Mouse (Mus musculus): ENCODE measurements around the gene Lingo1. TPM values are rescaled to one million over a fixed set of nuclear protein-coding genes. Genes with fewer than 3 reads are reported as not detected.
A peak's percentile ranks its signal among the peaks of the same experiment; 100 is the strongest.

Gene Lingo1
- polyA plus RNA-seq, 1 experiment from 2014 or later, result 6.7 TPM

- Histone ChIP-seq H3K4me1 (replicated peaks; ENCODE audit: control insufficient read depth, insufficient read depth, low read length) (0 out of 2 replicates have a peak, but pooled peaks cover 2% of the 10 kb centered on the region), H3K4me2 (replicated peaks; ENCODE audit: low read depth, low read length) (no peak overlapping the region), H3K9ac (ENCODE audit: low read depth, low read length) (no peak overlapping the region), H3K36me3 (ENCODE audit: control insufficient read depth, insufficient read depth, low read length) (no peaks in the 10 kb centered on the region), H3K4me3 (ENCODE audit: low read depth, low read length) (no peak overlapping the region), H3K27ac (ENCODE audit: low read depth, low read length) (no peak overlapping the region), H3K9me3 (ENCODE audit: control insufficient read depth, low read length) (no peaks in the 10 kb centered on the region), H3K27me3 (ENCODE audit: control insufficient read depth, insufficient read depth, low read length) (0 out of 2 replicates have a peak, but pooled peaks cover 2% of the 10 kb centered on the region)
- 85% methylated on average over 3 of the region's 3 CpGs for WGBS
- no peak for ATAC-seq (ENCODE audit: low FRiP score)
- no peak for DNase-seq (ENCODE audit: low spot score)
Observed at GRCm38 (mm10) chr9:56831904-56832303, 35.6 kb upstream of the Lingo1 start.

- WGBS, result 19% methylated on average over 4 of the region's 4 CpGs
- Histone ChIP-seq H3K9me3 (ENCODE audit: control insufficient read depth, low read length) (no peaks in the 10 kb centered on the region), H3K4me3 (ENCODE audit: low read depth, low read length) (no peak overlapping the region), H3K36me3 (ENCODE audit: control insufficient read depth, insufficient read depth, low read length) (no peaks in the 10 kb centered on the region), H3K4me2 (replicated peaks; ENCODE audit: low read depth, low read length) (no peak overlapping the region), H3K9ac (ENCODE audit: low read depth, low read length) (no peak overlapping the region), H3K4me1 (replicated peaks; ENCODE audit: control insufficient read depth, insufficient read depth, low read length) (peaks cover 5% of the 10 kb centered on the region; the same call in 1 of the 2 replicates), H3K27ac (ENCODE audit: low read depth, low read length) (peak overlapping the region; percentile 32), H3K27me3 (ENCODE audit: control insufficient read depth, insufficient read depth, low read length) (0 out of 2 replicates have a peak, but pooled peaks cover 2% of the 10 kb centered on the region)
- ATAC-seq (ENCODE audit: low FRiP score), result peak; percentile 71; the same call in 1 of the 2 replicates
- DNase-seq (ENCODE audit: low spot score), result peak; percentile 47
Observed at GRCm38 (mm10) chr9:56830162-56830561, 33.9 kb upstream of the Lingo1 start.

GRCm38 (mm10) chr9:56828841-56829240 is 32.6 kb upstream of the Lingo1 start:
- Histone ChIP-seq H3K36me3 (ENCODE audit: control insufficient read depth, insufficient read depth, low read length) (no peaks in the 10 kb centered on the region), H3K9me3 (ENCODE audit: control insufficient read depth, low read length) (no peaks in the 10 kb centered on the region), H3K4me1 (replicated peaks; ENCODE audit: control insufficient read depth, insufficient read depth, low read length) (peaks cover 5% of the 10 kb centered on the region; the same call in 1 of the 2 replicates), H3K9ac (ENCODE audit: low read depth, low read length) (no peak overlapping the region), H3K27me3 (ENCODE audit: control insufficient read depth, insufficient read depth, low read length) (0 out of 2 replicates have a peak, but pooled peaks cover 2% of the 10 kb centered on the region), H3K4me3 (ENCODE audit: low read depth, low read length) (no peak overlapping the region), H3K27ac (ENCODE audit: low read depth, low read length) (no peak overlapping the region), H3K4me2 (replicated peaks; ENCODE audit: low read depth, low read length) (no peak overlapping the region)
- 84% methylated on average over 6 of the region's 6 CpGs for WGBS
- no peak for DNase-seq (ENCODE audit: low spot score)
- ATAC-seq (ENCODE audit: low FRiP score), result no peak

- H3K4me3 ChIP-seq (ENCODE audit: low read depth, low read length), result no peak overlapping the region
- DNase-seq (ENCODE audit: low spot score) (no peak), ATAC-seq (ENCODE audit: low FRiP score) (no peak)
- H3K9ac ChIP-seq (ENCODE audit: low read depth, low read length), result no peak overlapping the region
- H3K27ac ChIP-seq (ENCODE audit: low read depth, low read length), result no peak overlapping the region
- H3K36me3 ChIP-seq (ENCODE audit: control insufficient read depth, insufficient read depth, low read length), result no peaks in the 10 kb centered on the region
- 43% methylated on average over 9 of the region's 9 CpGs for WGBS
- 0 out of 2 replicates have a peak, but pooled peaks cover under 1% of the 10 kb centered on the region for H3K27me3 ChIP-seq (ENCODE audit: control insufficient read depth, insufficient read depth, low read length)
- H3K4me1 ChIP-seq (replicated peaks; ENCODE audit: control insufficient read depth, insufficient read depth, low read length), result peaks cover 5% of the 10 kb centered on the region; the same call in 1 of the 2 replicates
- H3K4me2 ChIP-seq (replicated peaks; ENCODE audit: low read depth, low read length), result no peak overlapping the region
- no peaks in the 10 kb centered on the region for H3K9me3 ChIP-seq (ENCODE audit: control insufficient read depth, low read length)
Observed at GRCm38 (mm10) chr9:56828146-56828545, 31.9 kb upstream of the Lingo1 start.

- Histone ChIP-seq H3K9ac (ENCODE audit: low read depth, low read length) (peak overlapping the region; percentile 32), H3K4me3 (ENCODE audit: low read depth, low read length) (peak overlapping the region; percentile 10; the same call in 1 of the 2 replicates), H3K4me2 (replicated peaks; ENCODE audit: low read depth, low read length) (peak overlapping the region; percentile 41), H3K4me1 (replicated peaks; ENCODE audit: control insufficient read depth, insufficient read depth, low read length) (peaks cover 5% of the 10 kb centered on the region; the same call in 1 of the 2 replicates), H3K36me3 (ENCODE audit: control insufficient read depth, insufficient read depth, low read length) (no peaks in the 10 kb centered on the region), H3K27me3 (ENCODE audit: control insufficient read depth, insufficient read depth, low read length) (no peaks in the 10 kb centered on the region), H3K9me3 (ENCODE audit: control insufficient read depth, low read length) (no peaks in the 10 kb centered on the region), H3K27ac (ENCODE audit: low read depth, low read length) (no peak overlapping the region)
- DNase-seq (ENCODE audit: low spot score) (peak; percentile 62), ATAC-seq (ENCODE audit: low FRiP score) (peak; percentile 30; the same call in 1 of the 2 replicates)
- 12% methylated on average over 21 of the region's 21 CpGs for WGBS
Observed at GRCm38 (mm10) chr9:56825476-56826213, 29.4 kb upstream of the Lingo1 start.

- Histone ChIP-seq H3K9me3 (ENCODE audit: control insufficient read depth, low read length) (no peaks in the 10 kb centered on the region), H3K4me1 (replicated peaks; ENCODE audit: control insufficient read depth, insufficient read depth, low read length) (peaks cover 5% of the 10 kb centered on the region; the same call in 1 of the 2 replicates), H3K36me3 (ENCODE audit: control insufficient read depth, insufficient read depth, low read length) (no peaks in the 10 kb centered on the region), H3K4me2 (replicated peaks; ENCODE audit: low read depth, low read length) (no peak overlapping the region), H3K27ac (ENCODE audit: low read depth, low read length) (no peak overlapping the region), H3K9ac (ENCODE audit: low read depth, low read length) (no peak overlapping the region), H3K4me3 (ENCODE audit: low read depth, low read length) (no peak overlapping the region), H3K27me3 (ENCODE audit: control insufficient read depth, insufficient read depth, low read length) (no peaks in the 10 kb centered on the region)
- 6% methylated on average over 3 of the region's 3 CpGs for WGBS
- ATAC-seq (ENCODE audit: low FRiP score) (no peak), DNase-seq (ENCODE audit: low spot score) (peak; percentile 58)
Observed at GRCm38 (mm10) chr9:56824900-56825299, 28.6 kb upstream of the Lingo1 start.

GRCm38 (mm10) chr9:56810916-56811315 is 14.6 kb upstream of the Lingo1 start:
- no peak overlapping the region for H3K4me2 ChIP-seq (replicated peaks; ENCODE audit: low read depth, low read length)
- ATAC-seq (ENCODE audit: low FRiP score) (no peak), DNase-seq (ENCODE audit: low spot score) (no peak)
- no peaks in the 10 kb centered on the region for H3K36me3 ChIP-seq (ENCODE audit: control insufficient read depth, insufficient read depth, low read length)
- WGBS, result 82% methylated on average over 1 of the region's 1 CpGs
- H3K9me3 ChIP-seq (ENCODE audit: control insufficient read depth, low read length), result no peaks in the 10 kb centered on the region
- no peak overlapping the region for H3K4me3 ChIP-seq (ENCODE audit: low read depth, low read length)
- no peaks in the 10 kb centered on the region for H3K4me1 ChIP-seq (replicated peaks; ENCODE audit: control insufficient read depth, insufficient read depth, low read length)
- no peak overlapping the region for H3K27ac ChIP-seq (ENCODE audit: low read depth, low read length)
- H3K27me3 ChIP-seq (ENCODE audit: control insufficient read depth, insufficient read depth, low read length), result no peaks in the 10 kb centered on the region
- no peak overlapping the region for H3K9ac ChIP-seq (ENCODE audit: low read depth, low read length)

- Histone ChIP-seq H3K27me3 (ENCODE audit: control insufficient read depth, insufficient read depth, low read length) (no peaks in the 10 kb centered on the region), H3K36me3 (ENCODE audit: control insufficient read depth, insufficient read depth, low read length) (no peaks in the 10 kb centered on the region)
- ATAC-seq (ENCODE audit: low FRiP score), result no peak
Observed at GRCm38 (mm10) chr9:56807990-56808389, 11.7 kb upstream of the Lingo1 start.

GRCm38 (mm10) chr9:56803146-56803545 is 6.9 kb upstream of the Lingo1 start:
- DNase-seq (ENCODE audit: low spot score), result no peak
- WGBS, result 89% methylated on average over 7 of the region's 7 CpGs
- H3K9ac ChIP-seq (ENCODE audit: low read depth, low read length), result no peak overlapping the region
- no peak overlapping the region for H3K27ac ChIP-seq (ENCODE audit: low read depth, low read length)
- H3K4me2 ChIP-seq (replicated peaks; ENCODE audit: low read depth, low read length), result no peak overlapping the region
- H3K4me3 ChIP-seq (ENCODE audit: low read depth, low read length), result no peak overlapping the region
- peaks cover 7% of the 10 kb centered on the region for H3K27me3 ChIP-seq (ENCODE audit: control insufficient read depth, insufficient read depth, low read length)
- no peaks in the 10 kb centered on the region for H3K9me3 ChIP-seq (ENCODE audit: control insufficient read depth, low read length)
- no peaks in the 10 kb centered on the region for H3K36me3 ChIP-seq (ENCODE audit: control insufficient read depth, insufficient read depth, low read length)
- ATAC-seq (ENCODE audit: low FRiP score), result no peak
- H3K4me1 ChIP-seq (replicated peaks; ENCODE audit: control insufficient read depth, insufficient read depth, low read length), result no peaks in the 10 kb centered on the region

More at GRCm38 (mm10) chr9:56807990-56808389, 11.7 kb upstream of the Lingo1 start:
- no peak for DNase-seq (ENCODE audit: low spot score)
- no peaks in the 10 kb centered on the region for H3K9me3 ChIP-seq (ENCODE audit: control insufficient read depth, low read length)
- no peak overlapping the region for H3K4me2 ChIP-seq (replicated peaks; ENCODE audit: low read depth, low read length)
- H3K9ac ChIP-seq (ENCODE audit: low read depth, low read length), result no peak overlapping the region
- WGBS, result 89% methylated on average over 6 of the region's 6 CpGs
- H3K4me1 ChIP-seq (replicated peaks; ENCODE audit: control insufficient read depth, insufficient read depth, low read length), result no peaks in the 10 kb centered on the region
- no peak overlapping the region for H3K27ac ChIP-seq (ENCODE audit: low read depth, low read length)
- H3K4me3 ChIP-seq (ENCODE audit: low read depth, low read length), result no peak overlapping the region

All from hindbrain, embryonic 11.5 days (tissue).